In the genomic region with DNA sequence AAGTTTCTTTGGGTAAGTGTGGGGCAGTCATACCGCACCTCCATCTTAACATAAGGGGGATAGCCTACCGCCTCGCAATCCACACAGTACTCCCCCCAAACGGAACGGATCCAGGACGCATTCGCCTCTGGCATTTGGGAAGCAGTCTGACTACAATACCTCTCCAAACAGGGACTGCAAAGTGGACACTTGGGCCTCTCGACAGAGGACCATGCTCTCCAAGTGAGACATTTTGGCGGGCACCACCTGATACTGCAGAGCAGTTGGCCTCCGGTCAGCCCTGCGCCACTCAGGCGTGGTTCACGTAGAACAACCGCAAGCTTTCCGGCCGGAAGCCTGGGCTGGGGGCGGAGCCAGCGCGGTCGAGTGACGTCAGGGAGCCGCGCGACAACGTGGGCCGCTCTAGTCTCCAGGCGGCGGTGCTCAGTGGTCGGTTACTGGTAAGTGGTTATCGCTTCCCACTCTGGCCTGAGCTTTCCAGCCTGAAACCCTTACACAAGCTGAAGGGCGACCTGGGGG, we compare ENCODE assay signal across 8 mouse cellular contexts. TPM values are rescaled to one million over a fixed set of nuclear protein-coding genes. Genes with fewer than 3 reads are reported as not detected.
DNase-seq lines count a peak whose midpoint lies in the region; ATAC-seq and TF ChIP-seq lines count a peak whose summit lies in the region.

Gene Orc5, minus strand, starts transcription at position 397 of the 519 bp plus-strand sequence.

- peak within 1 kb of the TSS; percentile 87 for H3K27ac ChIP-seq in embryonic facial prominence, embryonic 14.5 days (replicated peaks; ENCODE audit: low read depth, low read length)
- peak within 1 kb of the TSS; percentile 87 for H3K27ac ChIP-seq in limb, embryonic 14.5 days (replicated peaks; ENCODE audit: low read depth, low read length)
- peak within 1 kb of the TSS; percentile 85 for H3K27ac ChIP-seq in midbrain, postnatal 0 days (ENCODE audit: low read depth, low read length)

- peak; percentile 93; the same call in 1 of the 2 replicates for TF ChIP-seq POLR2A in limb, embryonic 14.5 days (IDR thresholded peaks at IDR 0.05; ENCODE audit: borderline replicate concordance, extremely low read depth, insufficient read depth, insufficient read length)

- peak within 1 kb of the TSS; percentile 57 for H3K4me2 ChIP-seq in embryonic facial prominence, embryonic 14.5 days (ENCODE audit: low read depth, low read length)
- peak within 1 kb of the TSS; percentile 74 for H3K4me2 ChIP-seq in limb, embryonic 14.5 days (replicated peaks; ENCODE audit: low read depth, low read length, severe bottlenecking)
- H3K4me2 ChIP-seq in midbrain, postnatal 0 days (ENCODE audit: low read depth, low read length, poor library complexity, severe bottlenecking) = peak within 1 kb of the TSS; percentile 79

- peak; percentile 100 for ATAC-seq in embryonic facial prominence, embryonic 14.5 days (ENCODE audit: low read depth)
- ATAC-seq in limb, embryonic 14.5 days (ENCODE audit: low FRiP score, low read depth) = peak; percentile 100
- peak; percentile 99 for ATAC-seq in midbrain, postnatal 0 days (ENCODE audit: low FRiP score)

- WGBS in embryonic facial prominence, embryonic 14.5 days = 0% methylated on average over 31 of the region's 31 CpGs
- under 1% methylated on average over 31 of the region's 31 CpGs for WGBS in limb, embryonic 14.5 days
- WGBS in midbrain, postnatal 0 days = under 1% methylated on average over 31 of the region's 31 CpGs

- peak within 1 kb of the TSS; percentile 83 for H3K9ac ChIP-seq in embryonic facial prominence, embryonic 14.5 days (ENCODE audit: low read depth, low read length)
- H3K9ac ChIP-seq in limb, embryonic 14.5 days (ENCODE audit: low read depth, low read length, severe bottlenecking) = peak within 1 kb of the TSS; percentile 77
- peak within 1 kb of the TSS; percentile 70 for H3K9ac ChIP-seq in midbrain, postnatal 0 days (replicated peaks; ENCODE audit: low read length, poor library complexity, severe bottlenecking)

- TF ChIP-seq CTCF in midbrain, postnatal 0 days (IDR thresholded peaks at IDR 0.05) = peak; percentile 46

- H3K36me3 ChIP-seq in embryonic facial prominence, embryonic 14.5 days (ENCODE audit: control insufficient read depth, insufficient read depth, low read length) = peaks cover 21% of the 10 kb centered on the region
- H3K36me3 ChIP-seq in limb, embryonic 14.5 days (ENCODE audit: control insufficient read depth, insufficient read depth, low read length) = peaks cover 16% of the 10 kb centered on the region
- H3K36me3 ChIP-seq in midbrain, postnatal 0 days (ENCODE audit: insufficient read depth, low read length) = peaks cover 5% of the 10 kb centered on the region; the same call in 1 of the 2 replicates

- H3K27me3 ChIP-seq in embryonic facial prominence, embryonic 14.5 days (replicated peaks; ENCODE audit: control insufficient read depth, insufficient read depth, low read length) = no peaks in the 10 kb centered on the region
- H3K27me3 ChIP-seq in limb, embryonic 14.5 days (ENCODE audit: control insufficient read depth, insufficient read depth, low read length) = no peaks in the 10 kb centered on the region
- no peaks in the 10 kb centered on the region for H3K27me3 ChIP-seq in midbrain, postnatal 0 days (ENCODE audit: insufficient read depth, low read length)

- H3K4me3 ChIP-seq in embryonic facial prominence, embryonic 14.5 days (ENCODE audit: low read depth, low read length) = peak within 1 kb of the TSS; percentile 60
- H3K4me3 ChIP-seq in limb, embryonic 14.5 days (replicated peaks; ENCODE audit: low read length) = peak within 1 kb of the TSS; percentile 61
- peak within 1 kb of the TSS; percentile 73 for H3K4me3 ChIP-seq in midbrain, postnatal 0 days (ENCODE audit: low read depth, low read length)

- H3K9me3 ChIP-seq in embryonic facial prominence, embryonic 14.5 days (ENCODE audit: control insufficient read depth, low read length) = no peaks in the 10 kb centered on the region
- H3K9me3 ChIP-seq in limb, embryonic 14.5 days (ENCODE audit: control insufficient read depth, low read length) = no peaks in the 10 kb centered on the region
- H3K9me3 ChIP-seq in midbrain, postnatal 0 days (ENCODE audit: low read length) = no peaks in the 10 kb centered on the region

- H3K4me1 ChIP-seq in embryonic facial prominence, embryonic 14.5 days (ENCODE audit: control insufficient read depth, insufficient read depth, low read length) = peaks cover 8% of the 10 kb centered on the region; the same call in 1 of the 2 replicates
- H3K4me1 ChIP-seq in limb, embryonic 14.5 days (ENCODE audit: control insufficient read depth, insufficient read depth, low read length) = peaks cover 4% of the 10 kb centered on the region
- no peaks in the 10 kb centered on the region for H3K4me1 ChIP-seq in midbrain, postnatal 0 days (ENCODE audit: insufficient read depth, low read length)

- DNase-seq in 3T3-L1 (ENCODE audit: low read depth, low spot score) = peak; percentile 94
- peak; percentile 80 to 84 for DNase-seq in adrenal gland, postnatal 4 days (ENCODE audit: low spot score in 2 of 2)
- peak; percentile 96 for DNase-seq in embryonic facial prominence, embryonic 14.5 days (ENCODE audit: low spot score)
- peak; percentile 91 for DNase-seq in heart, adult 8-10 months (ENCODE audit: low spot score)
- peak; percentile 93 for DNase-seq in kidney, adult 9 months
- peak; percentile 96 for DNase-seq in limb, embryonic 14.5 days (ENCODE audit: low spot score)
- peak; percentile 96 for DNase-seq in midbrain, postnatal 0 days (ENCODE audit: low spot score)
- DNase-seq in spleen, postnatal 14 days (ENCODE audit: low spot score in 2 of 2) = peak; percentile 91 to 93

RNA-seq across cellular contexts. Expression of gene Orc5, which starts in this region (rescaled TPM):
- 10 to 100 TPM; 25.4 TPM for total RNA-seq in adrenal gland, postnatal 4 days (2021)
- 31.5 and 37.5 TPM in 2 replicates for polyA plus RNA-seq in embryonic facial prominence, embryonic 14.5 days (2014; fragmentation: Nextera tagmentation; extraction: Ambion mirVana)
- total RNA-seq in heart, adult 8-10 months (2022) = 1 to 10 TPM; 7.9 to 8.5 (median 8.4) TPM
- polyA plus RNA-seq in limb, embryonic 14.5 days (2012; rRNA removed) = 10.8 and 12.2 TPM in 2 replicates
- polyA plus RNA-seq in limb, embryonic 14.5 days (2014; fragmentation: Nextera tagmentation; extraction: Ambion mirVana) = 35.2 and 35.8 TPM in 2 replicates
- total RNA-seq in midbrain, postnatal 0 days (2014; rRNA removed) = 27.7 and 28.9 TPM in 2 replicates
- 28.5 and 31.5 TPM in 2 replicates for polyA plus RNA-seq in midbrain, postnatal 0 days (2015; fragmentation: Nextera tagmentation; extraction: Ambion mirVana)

Comparison
In these comparisons a context has a peak if more than half of its experiments do, and no peak if none do; other contexts are left out.
1. Peak in every context shown above with its lines: DNase-seq, ATAC-seq, H3K4me3 ChIP-seq and H3K27ac ChIP-seq.